Mouse (Mus musculus) small intestine, adult 2 months (tissue): Measurements from ENCODE around the gene Gdf9.
"Not testable (repeated sequence)": the region's sequence is repeated elsewhere in the genome, so short reads cannot be mapped to it uniquely, and the experiment has no call there.

Experiments used
- CTCF ChIP-seq: fragments of 200-500 bp; IDR thresholded peaks from 2 replicates; pipeline ENCODE4 v1.5.1; 2012; ENCODE audit warnings: low read depth, mild to moderate bottlenecking, control low read depth, inconsistent platforms, low read length, moderate library complexity, mixed read lengths; ENCODE audit not compliant: insufficient replicate concordance, insufficient read length; ENCODE audit errors: extremely low read depth
- POLR2A ChIP-seq: fragments of 200-500 bp; IDR thresholded peaks from 2 replicates; pipeline ENCODE4 v1.6.1; 2012; ENCODE audit warnings: low read depth, mild to moderate bottlenecking, control low read depth, inconsistent platforms, low read length, moderate library complexity

DNA sequence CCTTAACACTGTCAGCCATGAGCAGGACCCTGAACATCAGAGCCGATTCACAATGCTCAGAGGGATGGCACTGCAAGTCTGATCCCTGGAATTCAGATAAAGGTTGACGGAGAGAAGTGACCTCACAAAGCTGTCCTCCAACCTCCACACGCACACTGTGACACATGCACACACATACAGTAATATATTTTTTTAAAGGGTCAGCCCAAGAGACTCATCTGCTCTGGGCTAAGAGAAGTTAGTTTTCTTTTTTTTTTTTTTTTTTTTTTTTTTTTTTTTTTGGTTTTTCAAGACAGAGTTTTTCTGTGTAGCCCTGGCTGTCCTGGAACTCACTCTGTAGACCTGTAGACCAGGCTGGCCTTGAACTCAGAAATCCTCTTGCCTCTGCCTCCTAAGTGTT is 3.9 kb upstream of the Gdf9 start:
- not testable (repeated sequence) for TF ChIP-seq CTCF, POLR2A
